27 mouse cellular contexts compared by ENCODE assay signal in genomic region chr19:34344702-34345101, GRCm38 (mm10). TPM values are rescaled to one million over a fixed set of nuclear protein-coding genes. Genes with fewer than 3 reads are reported as not detected.
DNase-seq lines count a peak whose midpoint lies in the region; ATAC-seq and TF ChIP-seq lines count a peak whose summit lies in the region.
"Had no signal": no experiment of that assay in that cellular context is flagged by ENCODE, and none has a peak within 500 bp of the region (broad histone marks: within the 10 kb centered on the region; RNA-seq: fewer than 3 reads in every experiment).

No protein-coding gene starts in this region.

- dilution Hi-C loops in CH12.LX (cut with MboI; ENCODE audit: extremely low pct_ligation_motif_present, extremely low pct_unique_long_range_greater_than_20kb, low sequenced_read_pairs): no loop called here

- no peaks in the 10 kb centered on the region for H3K79me2 ChIP-seq in CH12.LX (replicated peaks; ENCODE audit: control insufficient read depth, extremely low read depth, insufficient read depth, poor library complexity, severe bottlenecking)

- TF ChIP-seq RAD21 in CH12.LX (IDR thresholded peaks at IDR 0.05; ENCODE audit: low read depth, low read length): no peak

- no peaks in the 10 kb centered on the region for H3K36me3 ChIP-seq in embryonic facial prominence, embryonic 11.5 days (replicated peaks; ENCODE audit: control insufficient read depth, insufficient read depth, low read depth, low read length)
- H3K36me3 ChIP-seq in embryonic facial prominence, embryonic 10.5 days (replicated peaks): no peaks in the 10 kb centered on the region
- no peaks in the 10 kb centered on the region for H3K36me3 ChIP-seq in forebrain, postnatal 0 days (ENCODE audit: insufficient read depth)
- H3K36me3 ChIP-seq in forebrain, embryonic 13.5 days (ENCODE audit: poor library complexity, severe bottlenecking): no peaks in the 10 kb centered on the region
- H3K36me3 ChIP-seq in CH12.LX (replicated peaks in 1 of 2; ENCODE audit: control insufficient read depth in 1 of 2, insufficient read depth in 1 of 2, low read length in 1 of 2): no peaks in the 10 kb centered on the region
- no peaks in the 10 kb centered on the region for H3K36me3 ChIP-seq in embryonic facial prominence, embryonic 15.5 days
- H3K36me3 ChIP-seq: embryonic facial prominence, embryonic 13.5 days; heart, embryonic 10.5 days; hindbrain, embryonic 12.5 days; intestine, embryonic 15.5 days had no signal

- no peaks in the 10 kb centered on the region for H3K4me1 ChIP-seq in embryonic facial prominence, embryonic 11.5 days (ENCODE audit: control insufficient read depth, insufficient read depth, low read length)
- peaks cover 17% of the 10 kb centered on the region for H3K4me1 ChIP-seq in embryonic facial prominence, embryonic 10.5 days
- H3K4me1 ChIP-seq in forebrain, postnatal 0 days (ENCODE audit: insufficient read depth): no peaks in the 10 kb centered on the region; the same call in 1 of the 2 replicates
- no peaks in the 10 kb centered on the region for H3K4me1 ChIP-seq in forebrain, embryonic 13.5 days
- no peaks in the 10 kb centered on the region for H3K4me1 ChIP-seq in CH12.LX (ENCODE audit: control insufficient read depth in 1 of 2, insufficient read depth in 2 of 2)
- H3K4me1 ChIP-seq in embryonic facial prominence, embryonic 15.5 days: peaks cover 14% of the 10 kb centered on the region
- H3K4me1 ChIP-seq: heart, embryonic 10.5 days; hindbrain, embryonic 12.5 days; intestine, embryonic 15.5 days had no signal

- no peak for ATAC-seq in embryonic facial prominence, embryonic 11.5 days (replicated peaks; ENCODE audit: insufficient number of reproducible peaks, low FRiP score, low TSS enrichment, low read depth)
- ATAC-seq in forebrain, postnatal 0 days: no peak
- no peak for ATAC-seq in forebrain, embryonic 13.5 days
- no peak for ATAC-seq in embryonic facial prominence, embryonic 15.5 days (ENCODE audit: insufficient number of reproducible peaks, low FRiP score, low TSS enrichment, low read depth)
- ATAC-seq in inflammation-experienced regulatory T-cells, adult 6 months: no peak
- ATAC-seq: activated CD4-positive, CD25-positive, alpha-beta regulatory T cell, adult 4 months; CD4-positive, CD25-positive, alpha-beta regulatory T cell, adult 4 months; intestine, embryonic 15.5 days; Patski had no signal

- H3K9me3 ChIP-seq in embryonic facial prominence, embryonic 11.5 days (replicated peaks; ENCODE audit: control insufficient read depth, low read length): no peaks in the 10 kb centered on the region
- H3K9me3 ChIP-seq in embryonic facial prominence, embryonic 10.5 days: no peaks in the 10 kb centered on the region
- no peaks in the 10 kb centered on the region for H3K9me3 ChIP-seq in forebrain, postnatal 0 days (ENCODE audit: low read length)
- no peaks in the 10 kb centered on the region for H3K9me3 ChIP-seq in forebrain, embryonic 13.5 days (replicated peaks)
- no peaks in the 10 kb centered on the region for H3K9me3 ChIP-seq in CH12.LX (replicated peaks; ENCODE audit: low read length)
- H3K9me3 ChIP-seq in embryonic facial prominence, embryonic 15.5 days (replicated peaks): no peaks in the 10 kb centered on the region
- H3K9me3 ChIP-seq: embryonic facial prominence, embryonic 13.5 days; heart, embryonic 10.5 days; hindbrain, embryonic 12.5 days; intestine, embryonic 15.5 days had no signal

- in situ Hi-C loops in CH12.LX (cut with MboI; ENCODE audit: low pct_ligation_motif_present, low pct_unique_long_range_greater_than_20kb, low sequenced_read_pairs): no loop called here

- no peak overlapping the region for H3K4me3 ChIP-seq in embryonic facial prominence, embryonic 11.5 days (ENCODE audit: low read depth, low read length)
- H3K4me3 ChIP-seq in embryonic facial prominence, embryonic 10.5 days: no peak overlapping the region
- no peak overlapping the region for H3K4me3 ChIP-seq in forebrain, postnatal 0 days (ENCODE audit: low read depth, low read length)
- no peak overlapping the region for H3K4me3 ChIP-seq in forebrain, embryonic 13.5 days
- H3K4me3 ChIP-seq in CH12.LX (replicated peaks in 1 of 3; ENCODE audit: low read depth in 2 of 3, low read length in 2 of 3, poor library complexity in 1 of 3): no peak overlapping the region
- H3K4me3 ChIP-seq in embryonic facial prominence, embryonic 15.5 days (replicated peaks): no peak overlapping the region
- H3K4me3 ChIP-seq: embryonic facial prominence, embryonic 13.5 days; erythroblast, embryonic 14.5 days; heart, embryonic 10.5 days; hindbrain, embryonic 12.5 days; intestine, embryonic 15.5 days had no signal

- H3K4me2 ChIP-seq in embryonic facial prominence, embryonic 11.5 days (ENCODE audit: low read depth, low read length): no peak overlapping the region
- H3K4me2 ChIP-seq in forebrain, postnatal 0 days (ENCODE audit: low read depth): no peak overlapping the region
- no peak overlapping the region for H3K4me2 ChIP-seq in forebrain, embryonic 13.5 days
- H3K4me2 ChIP-seq in CH12.LX (ENCODE audit: insufficient read depth, low read depth, poor library complexity, severe bottlenecking): peak overlapping the region; percentile 9; the same call in 1 of the 2 replicates
- H3K4me2 ChIP-seq in embryonic facial prominence, embryonic 15.5 days (replicated peaks): no peak overlapping the region
- H3K4me2 ChIP-seq: hindbrain, embryonic 12.5 days; intestine, embryonic 15.5 days had no signal

- no peak for TF ChIP-seq CTCF in forebrain, postnatal 0 days (IDR thresholded peaks at IDR 0.05; ENCODE audit: low read depth)
- no peak for TF ChIP-seq CTCF in CH12.LX (conservative IDR thresholded peaks at IDR 0.05 in 1 of 2, IDR thresholded peaks at IDR 0.05 in 1 of 2; ENCODE audit: low read depth in 2 of 2, low read length in 2 of 2)

- DNase-seq in embryonic facial prominence, embryonic 11.5 days (ENCODE audit: low spot score): peak; percentile 51
- no peak for DNase-seq in embryonic facial prominence, embryonic 10.5 days (ENCODE audit: low spot score)
- DNase-seq in forebrain, postnatal 0 days: peak; percentile 12
- DNase-seq in CH12.LX (ENCODE audit: extremely low read depth) (no peak), MN1 (ENCODE audit: low spot score) (no peak)
- DNase-seq: adrenal gland, adult 2 months; adrenal gland, postnatal 25 days; B cell, adult 2 months; cerebellum, adult 11 months; cerebellum, adult 8-10 months; embryo, embryonic 11 days; gastrocnemius, postnatal 10 days; heart, adult 18-20 months; heart, postnatal 4 days; kidney, adult 18-20 months had no signal

- TF ChIP-seq POLR2A in CH12.LX (IDR thresholded peaks at IDR 0.05; ENCODE audit: low read depth, low read length): no peak

- no peak overlapping the region for H3K9ac ChIP-seq in embryonic facial prominence, embryonic 11.5 days (replicated peaks; ENCODE audit: low read length)
- no peak overlapping the region for H3K9ac ChIP-seq in forebrain, postnatal 0 days
- no peak overlapping the region for H3K9ac ChIP-seq in forebrain, embryonic 13.5 days
- H3K9ac ChIP-seq in CH12.LX (ENCODE audit: insufficient read depth, low read depth): no peak overlapping the region
- H3K9ac ChIP-seq in embryonic facial prominence, embryonic 15.5 days: no peak overlapping the region
- H3K9ac ChIP-seq: embryonic facial prominence, embryonic 13.5 days; hindbrain, embryonic 12.5 days; intestine, embryonic 15.5 days had no signal

- TF ChIP-seq EP300 in CH12.LX (IDR thresholded peaks at IDR 0.05; ENCODE audit: low read length): no peak

- WGBS in embryonic facial prominence, embryonic 11.5 days: 34% methylated on average over 2 of the region's 2 CpGs
- 72% methylated on average over 2 of the region's 2 CpGs for WGBS in embryonic facial prominence, embryonic 10.5 days
- WGBS in forebrain, postnatal 0 days: 79% methylated on average over 2 of the region's 2 CpGs
- WGBS in forebrain, embryonic 13.5 days: 85% methylated on average over 2 of the region's 2 CpGs
- 42% methylated on average over 2 of the region's 2 CpGs for whole genome bisulfite sequencing in embryonic facial prominence, embryonic 15.5 days

- H3K27me3 ChIP-seq in embryonic facial prominence, embryonic 11.5 days (ENCODE audit: control insufficient read depth, insufficient read depth, low read length): no peaks in the 10 kb centered on the region
- H3K27me3 ChIP-seq in embryonic facial prominence, embryonic 10.5 days (replicated peaks; ENCODE audit: low read depth, poor library complexity, severe bottlenecking): no peaks in the 10 kb centered on the region
- H3K27me3 ChIP-seq in forebrain, postnatal 0 days (ENCODE audit: insufficient read depth, low read length): no peaks in the 10 kb centered on the region
- H3K27me3 ChIP-seq in forebrain, embryonic 13.5 days: no peaks in the 10 kb centered on the region
- no peaks in the 10 kb centered on the region for H3K27me3 ChIP-seq in CH12.LX (replicated peaks)
- no peaks in the 10 kb centered on the region for H3K27me3 ChIP-seq in embryonic facial prominence, embryonic 15.5 days
- H3K27me3 ChIP-seq: embryonic facial prominence, embryonic 13.5 days; hindbrain, embryonic 12.5 days; intestine, embryonic 15.5 days had no signal

- no peak overlapping the region for H3K27ac ChIP-seq in embryonic facial prominence, embryonic 11.5 days (replicated peaks; ENCODE audit: low read depth, low read length)
- H3K27ac ChIP-seq in embryonic facial prominence, embryonic 10.5 days (replicated peaks): no peak overlapping the region
- H3K27ac ChIP-seq in forebrain, postnatal 0 days (ENCODE audit: low read depth, low read length): no peak overlapping the region
- no peak overlapping the region for H3K27ac ChIP-seq in forebrain, embryonic 13.5 days
- no peak overlapping the region for H3K27ac ChIP-seq in CH12.LX (ENCODE audit: insufficient read depth, low read depth)
- H3K27ac ChIP-seq in embryonic facial prominence, embryonic 15.5 days (replicated peaks): peak overlapping the region; percentile 51
- H3K27ac ChIP-seq: heart, embryonic 10.5 days; intestine, embryonic 15.5 days had no signal

TF ChIP-seq in CH12.LX, 34 proteins besides CTCF, POLR2A, EP300 and RAD21 (continues in another document):
- no peak for TF ChIP-seq JUN (IDR thresholded peaks at IDR 0.05; ENCODE audit: insufficient read depth, low read depth, low read length)
- TF ChIP-seq MAZ (IDR thresholded peaks at IDR 0.05; ENCODE audit: low read depth, low read length): no peak
- TF ChIP-seq BHLHE40 (IDR thresholded peaks at IDR 0.05; ENCODE audit: low read depth, low read length): no peak

RNA-seq across cellular contexts. Expression of gene Fas, which starts 54.2 kb away (rescaled TPM):
- polyA plus RNA-seq in embryonic facial prominence, embryonic 11.5 days (2014; fragmentation: Nextera tagmentation; extraction: Ambion mirVana): 0.74 and 1.8 TPM in 2 replicates
- 0.57 and 0.82 TPM in 2 replicates for polyA plus RNA-seq in embryonic facial prominence, embryonic 10.5 days (2016; fragmentation: Nextera tagmentation; extraction: Ambion mirVana)
- total RNA-seq in forebrain, postnatal 0 days (2014; rRNA removed): 0.77 and 2.5 TPM in 2 replicates
- polyA plus RNA-seq in forebrain, postnatal 0 days (2015; fragmentation: Nextera tagmentation; extraction: Ambion mirVana): 0.85 and 0.94 TPM in 2 replicates
- 0.19 and 0.40 TPM in 2 replicates for polyA plus RNA-seq in forebrain, embryonic 13.5 days (2015; fragmentation: Nextera tagmentation; extraction: Ambion mirVana)
- 22.4 and 38.3 TPM in 2 replicates for total RNA-seq in CH12.LX (2012; rRNA removed)
- 54.1 and 60.8 TPM in 2 replicates for total RNA-seq in CH12.LX (2014; rRNA removed)
- 20.8 and 24.3 TPM in 2 replicates for polyA plus RNA-seq in CH12.LX (2012; ENCODE audit: insufficient read length, low read depth)
- 9.6 and 11.6 TPM in 2 replicates for polyA plus RNA-seq in embryonic facial prominence, embryonic 15.5 days (2015; fragmentation: Nextera tagmentation; extraction: Ambion mirVana)
- polyA plus RNA-seq in inflammation-experienced regulatory T-cells, adult 6 months (2017; shearing (Covaris generic)): 100 to 1,000 TPM; 124 to 144 (median 139) TPM
- total RNA-seq: MEL had no signal
- polyA plus RNA-seq: erythroblast, embryonic 14.5 days had no signal

Comparison
In these comparisons a context has a peak if more than half of its experiments do, and no peak if none do; other contexts are left out.
1. DNase-seq: peak in embryonic facial prominence, embryonic 11.5 days (single experiment) and forebrain, postnatal 0 days (single experiment); none in embryonic facial prominence, embryonic 10.5 days (single experiment), CH12.LX (single experiment) and MN1 (single experiment).